Mouse (Mus musculus): ENCODE measurements around the gene Mpo.

DNA sequence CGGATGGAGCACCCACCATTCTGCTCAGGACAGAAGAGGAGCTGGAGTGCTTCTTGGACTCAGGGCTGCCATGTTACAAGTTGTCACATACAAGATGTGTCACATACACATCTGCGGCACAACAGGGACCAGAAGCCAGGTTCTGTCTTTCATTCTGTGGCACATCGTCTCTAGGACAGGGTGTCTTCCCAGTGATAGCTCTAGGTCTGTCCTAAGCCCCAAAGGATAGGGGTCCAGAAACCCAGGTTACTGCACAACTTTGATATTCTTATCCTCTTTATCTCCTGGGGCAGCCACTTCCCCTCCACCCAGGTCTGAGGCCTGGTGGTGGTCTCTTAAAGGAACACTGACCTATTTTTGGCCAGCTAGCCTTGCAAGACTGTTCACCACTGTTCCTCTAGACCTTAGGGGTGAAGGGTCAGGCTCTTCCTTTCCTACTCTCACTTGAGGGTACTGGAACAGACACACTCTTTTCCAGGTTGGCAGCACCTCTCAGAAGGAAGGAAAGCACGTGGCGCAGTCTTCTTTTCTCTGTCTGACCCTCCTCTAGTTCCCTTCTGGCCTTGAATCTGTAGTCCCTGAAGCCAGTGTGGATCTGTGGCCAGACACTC, 39.4 kb upstream of the Mpo start:
- no peak for TF ChIP-seq CTCF (IDR thresholded peaks at IDR 0.05)
- TF ChIP-seq EP300 (IDR thresholded peaks at IDR 0.05): no peak
